Mouse (Mus musculus): ENCODE measurements around the gene Cacfd1. TPM values are rescaled to one million over a fixed set of nuclear protein-coding genes. Genes with fewer than 3 reads are reported as not detected.

Gene Cacfd1
- polyA plus RNA-seq, 2 experiments, result 8.8 to 11.8 TPM

DNA sequence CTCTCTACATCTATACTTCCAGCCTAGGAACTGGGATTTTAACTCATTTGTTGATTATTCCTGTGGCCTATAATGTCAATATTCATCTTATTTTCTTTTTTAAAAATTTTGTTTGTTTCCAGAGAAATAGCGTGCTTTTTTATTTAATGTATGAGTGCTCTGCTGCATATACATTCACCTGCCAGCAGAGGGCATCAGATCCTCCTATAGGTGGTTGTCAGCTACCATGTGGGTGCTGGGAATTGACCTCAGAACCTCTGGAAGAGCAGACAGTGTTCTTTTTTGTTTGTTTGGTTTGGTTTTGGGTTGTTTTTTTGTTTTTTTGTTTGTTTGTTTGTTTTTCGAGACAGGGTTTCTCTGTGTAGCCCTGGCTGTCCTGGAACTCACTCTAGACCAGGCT, 42.5 kb upstream of the Cacfd1 start:
- WGBS (ENCODE audit: insufficient replicate concordance), result 59% methylated on average over 2 of the region's 2 CpGs
- Histone ChIP-seq H3K4me2 (ENCODE audit: low read depth) (no peak overlapping the region), H3K9ac (replicated peaks) (no peak overlapping the region), H3K4me3 (ENCODE audit: insufficient read depth in 1 of 2, low read depth in 2 of 2, low read length in 2 of 2) (no peak overlapping the region), H3K36me3 (replicated peaks; ENCODE audit: control insufficient read depth, insufficient read depth, low read depth) (no peaks in the 10 kb centered on the region), H3K9me3 (ENCODE audit: control insufficient read depth, low read length) (no peaks in the 10 kb centered on the region), H3K4me1 (replicated peaks; ENCODE audit: control insufficient read depth in 2 of 2, insufficient read depth in 2 of 2, low read length in 1 of 2) (peaks cover 9 to 13% of the 10 kb centered on the region in 2 experiments), H3K27ac (no peak overlapping the region), H3K27me3 (ENCODE audit: control insufficient read depth, insufficient read depth, low read length) (no peaks in the 10 kb centered on the region)
- no peak for ATAC-seq (ENCODE audit: insufficient read depth)
- no peak for TF ChIP-seq EP300 (IDR thresholded peaks at IDR 0.05; ENCODE audit: low read depth)
- peak; percentile 43 for TF ChIP-seq CTCF (IDR thresholded peaks at IDR 0.05; ENCODE audit: low read depth)
- no peak for DNase-seq (ENCODE audit: low read depth in 3 of 3, low spot score in 3 of 3)

GRCm38 (mm10) chr2:26973116-26973515, 36.6 kb upstream of the Cacfd1 start, which contains the start of gene Adamts13:
Adamts13 (plus strand) TSS chr2:26973416.
- WGBS (ENCODE audit: insufficient replicate concordance), result 32% methylated on average over 3 of the region's 3 CpGs
- no peak for TF ChIP-seq CTCF (IDR thresholded peaks at IDR 0.05; ENCODE audit: low read depth)
- TF ChIP-seq EP300 (IDR thresholded peaks at IDR 0.05; ENCODE audit: low read depth), result no peak
- Histone ChIP-seq H3K9ac (replicated peaks) (no peak within 1 kb of the TSS), H3K27me3 (ENCODE audit: control insufficient read depth, insufficient read depth, low read length) (no peaks in the 10 kb centered on the region), H3K9me3 (ENCODE audit: control insufficient read depth, low read length) (no peaks in the 10 kb centered on the region), H3K4me3 (ENCODE audit: insufficient read depth in 1 of 2, low read depth in 2 of 2, low read length in 2 of 2) (no peak within 1 kb of the TSS), H3K27ac (no peak within 1 kb of the TSS), H3K4me1 (replicated peaks; ENCODE audit: control insufficient read depth in 2 of 2, insufficient read depth in 2 of 2, low read length in 1 of 2) (peaks cover 0 to 7% of the 10 kb centered on the region in 2 experiments; a peak in 2 of 4 replicates), H3K36me3 (replicated peaks; ENCODE audit: control insufficient read depth, insufficient read depth, low read depth) (no peaks in the 10 kb centered on the region), H3K4me2 (ENCODE audit: low read depth) (no peak within 1 kb of the TSS)
- DNase-seq (ENCODE audit: low read depth in 3 of 3, low spot score in 3 of 3) (no peak), ATAC-seq (ENCODE audit: insufficient read depth) (no peak)

- Histone ChIP-seq H3K4me2 (ENCODE audit: low read depth) (no peak overlapping the region), H3K4me3 (ENCODE audit: insufficient read depth in 1 of 2, low read depth in 2 of 2, low read length in 2 of 2) (no peak overlapping the region), H3K36me3 (replicated peaks; ENCODE audit: control insufficient read depth, insufficient read depth, low read depth) (no peaks in the 10 kb centered on the region), H3K27ac (no peak overlapping the region), H3K9ac (replicated peaks) (no peak overlapping the region), H3K27me3 (ENCODE audit: control insufficient read depth, insufficient read depth, low read length) (no peaks in the 10 kb centered on the region), H3K4me1 (replicated peaks; ENCODE audit: control insufficient read depth in 2 of 2, insufficient read depth in 2 of 2, low read length in 1 of 2) (peaks cover 0 to 7% of the 10 kb centered on the region in 2 experiments; a peak in 2 of 4 replicates), H3K9me3 (ENCODE audit: control insufficient read depth, low read length) (no peaks in the 10 kb centered on the region)
- TF ChIP-seq CTCF (IDR thresholded peaks at IDR 0.05; ENCODE audit: low read depth) (no peak), EP300 (IDR thresholded peaks at IDR 0.05; ENCODE audit: low read depth) (no peak)
- ATAC-seq (ENCODE audit: insufficient read depth), result no peak
- peak in 1 of 3 experiments; percentile 17 for DNase-seq (ENCODE audit: low read depth in 3 of 3, low spot score in 3 of 3)
- WGBS (ENCODE audit: insufficient replicate concordance), result 14% methylated on average over 4 of the region's 4 CpGs
These were observed 35.8 kb upstream of the Cacfd1 start for GRCm38 (mm10) chr2:26973960-26974359.

- Histone ChIP-seq H3K9ac (replicated peaks) (no peak overlapping the region), H3K4me1 (replicated peaks; ENCODE audit: control insufficient read depth in 2 of 2, insufficient read depth in 2 of 2, low read length in 1 of 2) (peaks cover 0 to 2% of the 10 kb centered on the region in 2 experiments; a peak in 1 of 4 replicates), H3K4me3 (ENCODE audit: insufficient read depth in 1 of 2, low read depth in 2 of 2, low read length in 2 of 2) (no peak overlapping the region), H3K27me3 (ENCODE audit: control insufficient read depth, insufficient read depth, low read length) (no peaks in the 10 kb centered on the region), H3K4me2 (ENCODE audit: low read depth) (no peak overlapping the region), H3K27ac (no peak overlapping the region), H3K9me3 (ENCODE audit: control insufficient read depth, low read length) (no peaks in the 10 kb centered on the region), H3K36me3 (replicated peaks; ENCODE audit: control insufficient read depth, insufficient read depth, low read depth) (no peaks in the 10 kb centered on the region)
- DNase-seq (ENCODE audit: low read depth in 3 of 3, low spot score in 3 of 3) (no peak), ATAC-seq (ENCODE audit: insufficient read depth) (no peak)
- WGBS (ENCODE audit: insufficient replicate concordance), result 41% methylated on average over 1 of the region's 1 CpGs
- TF ChIP-seq CTCF (IDR thresholded peaks at IDR 0.05; ENCODE audit: low read depth) (no peak), EP300 (IDR thresholded peaks at IDR 0.05; ENCODE audit: low read depth) (no peak)
These were observed 29.4 kb upstream of the Cacfd1 start for GRCm38 (mm10) chr2:26980361-26980760.

- H3K4me3 ChIP-seq (ENCODE audit: insufficient read depth in 1 of 2, low read depth in 2 of 2, low read length in 2 of 2), result no peak overlapping the region
- H3K27me3 ChIP-seq (ENCODE audit: control insufficient read depth, insufficient read depth, low read length), result no peaks in the 10 kb centered on the region
- no peak overlapping the region for H3K27ac ChIP-seq
- 48% methylated on average over 2 of the region's 2 CpGs for WGBS (ENCODE audit: insufficient replicate concordance)
- no peak for DNase-seq (ENCODE audit: low read depth in 3 of 3, low spot score in 3 of 3)
- TF ChIP-seq CTCF (IDR thresholded peaks at IDR 0.05; ENCODE audit: low read depth), result no peak
- TF ChIP-seq EP300 (IDR thresholded peaks at IDR 0.05; ENCODE audit: low read depth), result no peak
- no peak for ATAC-seq (ENCODE audit: insufficient read depth)
- no peak overlapping the region for H3K4me2 ChIP-seq (ENCODE audit: low read depth)
- no peaks in the 10 kb centered on the region for H3K36me3 ChIP-seq (replicated peaks; ENCODE audit: control insufficient read depth, insufficient read depth, low read depth)
- no peak overlapping the region for H3K9ac ChIP-seq (replicated peaks)
- peaks cover 0 to 2% of the 10 kb centered on the region in 2 experiments; a peak in 1 of 4 replicates for H3K4me1 ChIP-seq (replicated peaks; ENCODE audit: control insufficient read depth in 2 of 2, insufficient read depth in 2 of 2, low read length in 1 of 2)
- no peaks in the 10 kb centered on the region for H3K9me3 ChIP-seq (ENCODE audit: control insufficient read depth, low read length)
These were observed 25.5 kb upstream of the Cacfd1 start for GRCm38 (mm10) chr2:26984179-26984578.

All from liver, embryonic 14.5 days (tissue).